Mouse (Mus musculus) thymus, postnatal 25 days (tissue): ENCODE data around the gene Olfr357.

Source experiments
- DNase-seq: peaks from one replicate; pipeline ENCODE4 v3.0.0; 2022

Gene Olfr357

DNA sequence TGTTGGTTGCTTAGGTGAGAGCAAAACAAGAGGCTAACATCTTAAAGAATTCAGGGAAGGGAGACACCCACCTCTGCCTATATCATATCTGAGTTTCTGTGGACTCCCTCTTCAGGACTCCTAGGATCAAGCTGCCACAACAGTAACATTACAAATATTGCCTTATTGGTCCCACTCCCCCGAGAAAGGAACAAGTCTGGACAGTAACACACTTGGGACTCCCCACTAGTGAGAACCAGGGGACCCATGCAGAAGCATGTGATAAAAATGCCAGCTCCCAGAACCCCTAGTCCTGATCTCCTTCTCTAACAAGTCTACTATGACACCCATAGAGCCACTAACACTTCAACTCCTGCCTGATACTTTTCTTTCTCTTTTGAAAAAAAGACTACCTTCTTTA, at the start of gene Olfr357:
TSS of gene Olfr357 (plus strand) at position 301 of the 400 bp plus-strand sequence.
- DNase-seq, result no peak

DNA sequence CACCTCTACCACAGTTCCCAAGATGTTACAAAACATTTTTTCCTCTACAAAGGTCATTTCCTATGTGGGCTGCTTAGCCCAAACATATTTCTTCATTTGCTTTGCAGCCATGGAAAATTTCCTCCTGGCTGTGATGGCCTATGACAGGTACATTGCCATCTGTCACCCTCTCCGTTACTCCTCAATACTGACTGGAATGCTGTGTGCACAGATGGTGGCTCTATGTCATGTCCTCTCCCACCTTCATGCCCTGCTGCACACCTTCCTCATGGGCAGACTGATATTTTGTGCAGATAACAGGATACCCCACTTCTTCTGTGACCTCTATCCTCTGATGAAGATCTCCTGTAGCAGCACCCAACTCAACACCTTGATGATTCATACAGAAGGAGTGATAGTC, 3.4 kb downstream of the Olfr357 start:
- no peak for DNase-seq

DNA sequence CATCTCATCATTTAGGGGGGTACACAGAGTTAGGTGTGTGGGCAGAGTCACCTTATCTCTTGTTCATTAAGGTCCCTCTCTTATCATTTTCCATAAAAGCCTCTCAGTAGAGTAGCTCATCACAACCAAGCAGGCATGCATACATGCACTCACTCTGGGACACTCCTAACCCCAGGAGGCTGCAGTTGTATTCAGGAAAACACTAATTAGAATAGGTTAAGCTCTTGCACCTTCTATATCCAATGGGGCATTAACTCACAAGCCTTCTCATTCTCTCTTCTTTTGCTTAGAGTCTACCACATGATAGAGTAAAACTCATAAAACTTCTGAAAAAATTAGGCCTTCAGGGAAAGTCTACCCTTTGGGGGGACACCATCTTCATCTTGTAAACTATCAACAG, 15.6 kb downstream of the Olfr357 start, which contains the start of gene Olfr358:
TSS of gene Olfr358 (minus strand) at position 101 of the 400 bp plus-strand sequence.
- no peak for DNase-seq
